Mouse (Mus musculus) erythroblast, embryonic 14.5 days (primary cell): ENCODE data around the gene Kpna6.

Source experiments
- GATA1 ChIP-seq: IDR thresholded peaks from 2 replicates; pipeline ENCODE4 v1.6.1; 2012; ENCODE audit warnings: low read length, inconsistent platforms, mixed read lengths
- TAL1 ChIP-seq: IDR thresholded peaks from 3 replicates; pipeline ENCODE4 v1.6.1; 2012; ENCODE audit warnings: low read length, inconsistent platforms, mixed read lengths

- TF ChIP-seq GATA1: no peak
- TF ChIP-seq TAL1: no peak
Observed at GRCm38 (mm10) chr4:129671491-129672082, 980 bp downstream of the Kpna6 start.
